Mouse (Mus musculus) mouse trophoblast stem cell (cell line): Measurements from ENCODE around the gene Aig1.

Source experiments
- in situ Hi-C, 2 experiments: fragments of 300-500 bp; cut with MseI, MboI; formaldehyde crosslinking; loops; 2 replicates in 1 of 2; 3 replicates in 1 of 2; pipeline ENCODE4 v1.15.1; 2025

The Aig1 gene

DNA sequence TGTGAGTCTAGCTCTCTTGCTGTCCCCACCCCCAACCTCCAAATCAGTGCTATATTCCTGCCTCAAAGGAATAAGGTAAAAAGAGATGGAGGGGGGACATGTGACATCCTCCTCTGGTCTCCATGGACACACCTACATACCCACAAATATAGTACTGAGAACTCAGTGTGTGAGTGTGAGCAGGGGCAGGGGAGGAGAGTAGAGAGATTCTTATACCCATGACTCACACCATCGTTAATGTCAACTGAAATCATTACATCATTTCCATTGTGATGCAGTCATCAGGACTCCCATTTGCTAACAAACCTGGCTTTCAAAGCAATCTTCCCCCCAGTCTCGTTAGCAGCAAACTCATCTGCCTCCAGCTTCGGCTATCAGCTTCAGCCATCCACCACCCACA is 92.8 kb downstream of the Aig1 start:
- in situ Hi-C loops: no loop called here

DNA sequence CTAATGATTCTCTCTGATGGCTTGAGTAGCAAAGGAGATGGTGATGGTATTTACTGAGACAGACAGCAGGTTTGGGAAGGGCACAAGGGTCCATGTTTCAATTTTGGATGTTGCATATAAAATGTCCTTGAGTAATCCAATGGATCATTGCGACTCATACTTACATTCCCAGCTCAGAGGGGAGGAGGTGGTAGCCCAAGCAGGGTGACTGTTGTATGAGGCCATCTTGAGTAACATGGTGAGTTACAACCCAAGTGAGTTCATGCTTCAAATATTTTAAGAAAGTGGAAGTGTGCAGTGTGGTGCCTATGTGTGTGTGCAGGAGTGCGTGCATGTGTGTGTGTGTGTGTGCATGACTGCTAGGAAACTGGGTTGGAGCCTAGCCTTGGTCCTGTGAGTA is 93.4 kb downstream of the Aig1 start:
- in situ Hi-C loops: no loop called here

DNA sequence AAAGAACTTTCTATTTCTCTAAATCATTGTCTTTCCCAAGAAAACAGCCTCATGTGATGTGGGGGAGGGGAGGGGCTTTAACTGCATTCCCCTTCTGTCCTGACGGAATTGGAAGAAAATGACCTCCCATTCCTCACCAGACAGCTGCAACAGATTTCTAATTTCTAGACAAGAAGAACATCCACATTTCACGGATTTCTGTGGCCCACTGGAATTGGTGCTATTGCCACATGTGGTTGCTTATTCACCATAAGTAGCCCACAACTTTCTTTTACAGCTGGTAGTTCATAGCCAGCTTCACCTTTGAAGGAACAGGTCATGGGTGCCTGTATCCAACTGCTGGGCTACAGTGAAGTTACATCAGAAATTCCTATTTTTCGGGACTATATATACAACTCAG is 93.9 kb downstream of the Aig1 start:
- in situ Hi-C loops: no loop called here

GRCm38 (mm10) chr10:13770720-13771119 is 98.1 kb downstream of the Aig1 start:
- in situ Hi-C loops: no loop called here

GRCm38 (mm10) chr10:13769789-13770188 is 99.0 kb downstream of the Aig1 start:
- in situ Hi-C loops: no loop called here

GRCm38 (mm10) chr10:13768866-13769265 is 99.9 kb downstream of the Aig1 start:
- in situ Hi-C loops: no loop called here

GRCm38 (mm10) chr10:13767076-13767475 is 101.7 kb downstream of the Aig1 start:
- in situ Hi-C loops: no loop called here

DNA sequence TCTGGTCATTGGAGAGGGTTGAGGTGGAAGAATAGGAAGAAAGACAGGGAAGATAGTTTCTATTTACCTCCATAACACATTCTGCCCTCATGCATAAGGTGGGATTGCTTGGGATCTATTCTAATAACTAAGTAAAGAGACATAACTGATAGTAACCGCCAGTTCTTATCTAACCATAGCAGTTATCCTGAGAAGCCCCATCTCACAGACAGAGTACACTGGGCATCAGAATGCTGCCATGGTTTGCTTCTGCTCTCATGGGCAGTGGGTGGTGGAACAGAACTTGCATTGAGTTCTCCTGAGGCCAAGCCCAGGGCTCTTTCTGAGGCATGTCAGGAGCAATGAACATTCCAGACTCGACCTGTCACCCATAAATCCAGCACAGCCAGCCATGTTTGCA is 105.6 kb downstream of the Aig1 start:
- in situ Hi-C loops: no loop called here

DNA sequence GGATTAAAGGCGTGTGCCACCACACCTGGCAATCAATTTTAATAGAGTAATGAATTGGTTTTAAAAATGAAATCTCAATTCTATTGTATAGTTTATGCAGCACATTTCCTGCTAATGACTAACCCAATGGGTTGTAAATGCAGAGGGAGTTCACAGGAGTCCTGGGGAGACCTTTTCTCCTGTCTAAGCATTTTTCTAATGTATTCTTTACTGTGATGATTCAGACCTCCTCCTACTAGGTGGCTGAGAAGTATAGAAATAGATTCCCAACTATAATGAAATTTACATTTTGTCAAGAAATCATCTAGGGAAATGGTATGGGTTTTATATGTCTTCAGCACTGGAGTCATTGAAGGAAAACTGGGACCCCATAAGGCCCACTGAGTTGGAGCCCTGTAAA is 114.1 kb downstream of the Aig1 start:
- in situ Hi-C loops: no loop called here

GRCm38 (mm10) chr10:13753777-13754176 is 115.0 kb downstream of the Aig1 start:
- in situ Hi-C loops: no loop called here

DNA sequence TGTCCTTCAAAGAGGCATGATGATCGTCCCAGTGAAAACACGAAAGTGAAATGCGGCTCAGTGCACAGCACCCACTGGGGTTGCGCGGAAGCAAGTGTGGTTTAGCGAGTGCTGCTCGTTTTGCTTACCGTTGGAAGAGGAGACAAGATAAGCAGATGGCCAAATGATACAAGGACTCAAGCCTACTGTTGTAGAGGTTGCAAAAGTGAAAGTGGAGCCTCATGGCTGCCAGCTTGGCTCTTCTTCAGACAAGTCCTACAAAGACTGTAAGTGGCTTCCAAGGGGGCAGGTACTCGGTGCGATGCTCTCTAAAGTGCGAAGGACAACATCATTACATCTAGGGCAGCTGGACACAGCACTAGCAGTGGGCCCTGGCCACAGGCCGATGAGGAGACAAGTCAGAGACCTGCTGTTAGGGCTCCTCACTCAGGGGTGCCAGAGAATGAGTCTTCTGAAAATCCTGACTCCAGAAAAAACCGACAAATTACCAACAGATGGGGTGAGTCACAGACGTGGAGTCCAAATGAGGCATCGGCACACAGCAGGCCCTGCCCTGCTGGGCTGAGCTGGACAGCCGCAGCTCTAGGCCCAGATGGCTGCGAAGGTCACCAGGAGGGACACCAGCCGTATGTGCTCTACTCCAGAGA is 129.2 kb downstream of the Aig1 start:
- in situ Hi-C loops: no loop called here

DNA sequence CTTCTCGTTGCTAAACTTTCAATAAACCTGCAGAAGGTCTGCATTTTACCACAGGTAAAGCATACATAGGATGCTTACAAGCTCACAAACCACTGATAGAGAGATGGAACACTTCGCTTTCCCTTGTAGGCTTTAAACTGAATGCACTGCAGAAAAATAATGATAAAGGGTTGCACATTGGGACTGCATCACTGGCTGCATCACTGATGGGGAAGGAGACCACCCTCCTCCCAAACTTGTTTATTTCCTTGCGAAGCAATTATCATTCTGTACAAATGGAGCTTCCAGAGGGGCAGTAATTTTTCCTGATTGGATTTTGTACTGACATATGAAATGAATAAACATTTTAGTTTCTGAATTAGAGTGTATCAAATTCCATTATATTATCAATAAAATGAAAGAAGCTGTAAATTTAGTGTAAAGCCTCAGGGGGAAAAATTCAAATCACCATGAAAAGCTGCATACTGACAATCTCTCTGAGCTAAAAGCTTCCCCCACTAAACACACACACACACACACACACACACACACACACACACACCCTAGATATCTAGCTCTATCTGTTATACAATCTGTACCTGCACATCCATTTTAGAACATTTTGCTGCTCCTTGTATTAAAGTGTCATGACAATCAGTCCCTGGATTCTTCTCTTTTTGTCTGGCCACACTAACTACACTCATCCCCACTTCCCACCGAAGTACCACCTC is 138.6 kb downstream of the Aig1 start:
- in situ Hi-C loops: no loop called here

GRCm38 (mm10) chr10:13727676-13728075 is 141.1 kb downstream of the Aig1 start:
- in situ Hi-C loops: no loop called here

GRCm38 (mm10) chr10:13726206-13726605 is 142.6 kb downstream of the Aig1 start:
- in situ Hi-C loops: no loop called here

- in situ Hi-C loops: no loop called here
These were observed 143.5 kb downstream of the Aig1 start for GRCm38 (mm10) chr10:13725276-13725675.

GRCm38 (mm10) chr10:13716132-13716531 is 152.6 kb downstream of the Aig1 start:
- in situ Hi-C loops: no loop called here

- in situ Hi-C loops: no loop called here
These were observed 153.2 kb downstream of the Aig1 start for GRCm38 (mm10) chr10:13715584-13715983.

GRCm38 (mm10) chr10:13714920-13715293 is 153.9 kb downstream of the Aig1 start:
- in situ Hi-C loops: no loop called here

DNA sequence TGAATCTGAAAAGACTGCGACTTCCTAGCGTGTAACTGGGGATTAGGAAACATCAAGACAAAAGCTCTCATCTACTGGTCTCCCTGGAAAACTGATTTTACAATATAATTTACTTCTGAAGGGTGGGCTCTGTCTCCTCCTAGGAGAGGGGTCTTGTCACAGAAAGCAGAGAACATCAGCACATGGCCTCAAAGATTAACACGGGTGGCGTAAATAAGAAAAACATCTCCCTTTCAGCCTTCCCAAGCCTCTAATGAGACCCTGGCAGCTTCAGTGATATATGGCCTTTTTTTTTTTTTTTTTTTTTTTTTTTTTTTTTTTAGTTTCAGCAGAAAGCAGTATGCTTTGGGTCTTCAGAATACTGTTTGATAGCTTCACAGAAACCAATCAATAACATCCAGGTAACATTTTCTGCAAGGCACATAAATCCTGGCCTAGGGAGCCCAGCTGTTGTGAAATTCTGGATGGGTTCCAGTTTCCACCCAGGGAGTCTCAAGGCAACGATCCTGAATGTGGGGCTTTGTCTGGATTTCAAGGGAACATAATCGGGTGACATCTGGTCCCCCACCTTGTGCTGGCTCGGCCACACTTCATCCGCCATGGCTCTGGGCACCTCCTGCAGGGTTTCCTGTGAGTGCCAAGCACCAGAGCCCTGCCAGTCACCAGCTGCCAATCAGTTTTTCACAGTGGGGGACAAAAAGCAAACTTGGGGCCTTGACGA is 154.4 kb downstream of the Aig1 start:
- in situ Hi-C loops: no loop called here

- in situ Hi-C loops: no loop called here
These were observed 155.1 kb downstream of the Aig1 start for GRCm38 (mm10) chr10:13713711-13714110.

DNA sequence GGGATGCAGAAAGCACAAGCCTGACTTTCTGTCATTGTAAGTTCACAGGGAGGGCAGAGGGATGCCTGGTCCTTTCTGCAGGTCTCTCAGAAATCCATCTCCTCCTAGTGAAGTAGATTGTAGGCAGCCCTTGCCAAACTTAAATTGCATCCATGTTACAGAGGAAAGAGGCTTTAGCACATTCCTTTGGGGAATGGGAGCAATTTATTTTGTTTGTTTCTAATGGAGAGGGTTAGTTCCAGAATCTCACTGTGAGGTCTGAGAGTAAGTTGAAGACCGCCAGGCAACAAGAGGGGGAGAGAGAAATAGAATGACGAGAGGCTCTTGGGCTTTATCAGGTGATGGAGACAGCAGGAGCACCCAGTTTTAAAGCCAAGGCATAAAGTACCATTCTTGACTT is 155.7 kb downstream of the Aig1 start:
- in situ Hi-C loops: no loop called here

- in situ Hi-C loops: no loop called here
These were observed 157.4 kb downstream of the Aig1 start for GRCm38 (mm10) chr10:13711281-13711829.

GRCm38 (mm10) chr10:13705771-13706170 is 163.0 kb downstream of the Aig1 start:
- in situ Hi-C loops: no loop called here
